Mouse (Mus musculus) frontal cortex, postnatal 25 days (tissue): ENCODE results near the gene Slc22a28.
"Not testable (repeated sequence)": the region's sequence is repeated elsewhere in the genome, so short reads cannot be mapped to it uniquely, and the experiment has no call there.

Experiments used
- DNase-seq, 2 experiments: peaks; one replicate each; pipeline ENCODE4 v3.0.0; 2022; ENCODE audit warnings: low spot score in 2 of 2

The Slc22a28 gene

DNA sequence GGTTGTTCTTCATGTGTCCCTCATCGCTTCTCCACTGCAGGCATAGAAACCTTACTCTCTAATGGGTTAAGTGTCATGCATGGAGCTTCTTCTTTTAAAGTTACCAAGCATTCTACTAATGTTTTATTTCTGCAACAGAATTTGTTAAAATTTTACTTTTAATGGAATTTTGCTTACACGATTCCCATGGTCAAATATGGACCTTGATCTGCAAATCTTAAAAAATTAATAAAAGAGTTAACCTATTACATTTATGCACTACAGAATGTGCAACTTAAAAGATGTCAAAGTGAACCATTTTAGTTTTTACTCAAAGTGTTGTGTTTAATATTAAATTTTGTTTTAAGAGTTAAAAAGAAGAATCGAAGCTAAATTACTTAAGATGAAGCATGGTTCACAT is at the start of gene Slc22a28:
TSS of gene Slc22a28 (minus strand) at position 102 of the 400 bp plus-strand sequence.
- DNase-seq: not testable (repeated sequence)

DNA sequence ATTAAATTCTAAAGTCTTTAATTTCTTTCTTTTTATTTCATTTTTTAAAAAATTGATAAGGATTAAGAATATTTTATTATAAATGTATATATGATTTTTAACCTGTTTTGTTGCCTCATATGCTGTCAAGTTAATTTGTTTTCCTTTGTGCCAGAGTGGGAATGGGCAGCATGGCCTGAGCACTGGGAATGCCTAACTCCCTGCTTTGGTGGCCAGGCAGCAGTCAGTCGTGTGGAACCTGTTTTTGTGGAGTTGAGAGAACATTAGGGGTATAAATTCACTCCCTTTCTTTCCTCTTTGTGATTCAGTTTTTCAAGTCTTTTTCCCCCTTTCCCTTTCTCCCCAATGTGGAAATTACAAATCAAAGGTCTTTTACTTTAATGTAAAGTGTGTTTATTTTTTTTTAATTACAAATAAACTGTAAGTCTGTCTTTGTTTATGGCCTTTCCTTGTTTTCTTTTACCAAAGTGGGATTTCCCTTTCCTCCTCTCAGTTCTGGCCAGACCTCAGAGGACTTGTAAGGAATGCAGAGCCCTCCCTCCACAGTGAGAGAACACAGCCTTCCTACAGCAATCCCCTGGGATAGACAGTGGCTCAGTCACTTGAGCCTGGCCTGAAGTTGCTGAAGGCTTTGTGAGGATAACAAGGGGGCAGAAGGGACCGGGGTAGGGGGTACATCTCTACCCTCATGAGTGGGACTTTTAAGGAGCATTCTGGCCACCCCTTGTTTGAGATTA is 17.2 kb upstream of the Slc22a28 start:
- DNase-seq: no peak

- DNase-seq: not testable (repeated sequence)
Observed at GRCm38 (mm10) chr19:8142716-8143115, 10.9 kb upstream of the Slc22a28 start.

DNA sequence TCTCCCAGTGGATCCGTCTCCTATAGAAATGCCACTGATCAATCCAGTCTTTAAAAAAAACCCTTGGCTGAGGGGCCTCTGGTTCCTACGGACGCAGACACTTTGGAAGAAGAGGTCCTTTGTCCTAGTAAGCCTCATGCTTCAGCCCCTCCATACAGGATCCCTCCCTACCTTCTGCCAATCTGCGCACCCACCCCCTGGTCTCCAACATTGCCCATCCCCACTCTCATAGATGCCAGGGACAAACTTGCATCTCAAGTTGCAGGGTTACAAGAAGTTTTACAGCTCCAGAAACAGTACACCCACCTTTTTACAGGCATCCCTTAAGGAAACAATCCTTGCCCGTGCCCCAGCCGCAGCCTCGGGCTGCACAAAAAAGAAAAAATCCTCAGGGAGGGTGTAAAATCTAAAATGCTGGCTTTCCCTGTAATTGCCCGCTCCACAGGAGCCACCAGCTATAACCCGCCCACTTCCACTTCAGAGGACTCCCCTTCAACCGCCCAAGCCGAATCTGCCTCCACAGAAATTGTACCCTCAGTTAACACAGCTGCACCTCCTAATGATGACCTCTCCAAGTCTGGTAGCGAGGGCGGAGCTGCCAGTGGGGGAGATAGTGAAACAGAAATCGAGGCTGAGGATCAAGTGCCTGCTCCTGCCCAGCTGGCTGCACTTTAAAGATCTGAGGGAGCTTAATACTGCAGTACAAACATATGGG is 2.5 kb upstream of the Slc22a28 start:
- DNase-seq: not testable (repeated sequence)

DNA sequence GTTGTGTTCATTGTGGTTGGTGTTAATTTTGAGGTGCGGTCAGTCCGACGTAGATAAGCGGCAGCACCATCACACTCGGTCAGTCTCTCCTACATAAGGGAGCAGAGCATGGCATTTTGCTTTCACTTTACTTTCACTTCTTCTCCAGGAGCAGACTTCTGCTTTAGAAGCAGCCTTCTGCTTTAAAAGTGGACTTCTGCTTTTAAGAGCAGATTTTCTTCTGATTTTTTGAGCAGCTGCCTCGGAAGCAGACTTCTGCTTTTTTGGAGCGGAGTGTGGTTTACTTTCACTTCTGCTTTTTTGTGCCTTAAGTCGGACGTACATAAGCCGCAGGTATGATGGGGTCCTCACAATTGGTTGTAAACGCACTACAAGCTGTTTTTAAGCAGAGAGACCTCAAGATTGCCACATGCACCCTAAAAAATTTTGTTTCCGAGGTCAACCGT is 111.9 kb downstream of the Slc22a28 start:
- no peak for DNase-seq

- not testable (repeated sequence) for DNase-seq
Observed at GRCm38 (mm10) chr19:8019329-8019851, 112.4 kb downstream of the Slc22a28 start.

DNA sequence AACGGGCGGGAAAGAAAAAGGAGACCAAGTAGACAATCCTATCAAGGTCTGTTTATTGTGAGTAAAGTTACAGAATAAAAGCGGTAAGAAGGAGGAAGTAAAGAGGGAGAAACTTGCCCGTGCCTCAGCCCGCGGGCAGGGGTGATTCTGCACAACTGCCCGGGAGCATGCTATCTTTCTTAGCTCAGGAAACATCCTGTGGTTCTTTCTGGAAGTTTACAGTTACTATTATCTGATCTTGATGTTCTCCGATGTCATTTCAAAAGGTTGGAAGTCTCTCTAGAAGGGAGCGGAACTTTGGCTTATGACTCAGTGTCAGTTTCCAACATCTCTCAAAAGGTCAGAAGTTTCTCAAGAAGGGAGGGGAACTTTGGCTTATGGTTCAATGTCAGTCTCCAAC is 113.2 kb downstream of the Slc22a28 start:
- not testable (repeated sequence) for DNase-seq
